Mouse (Mus musculus): ENCODE measurements at regions not wholly inside any gene's neighbourhood (a gene's known extent, or its start where the extent isn't known, plus 50 kb on each side); places are given as distances from the start of the nearest gene placed in this dataset.

- no peak for TF ChIP-seq CTCF (IDR thresholded peaks at IDR 0.05)
- no peak overlapping the region for H3K4me3 ChIP-seq
- H3K27ac ChIP-seq = no peak overlapping the region
- no peak for DNase-seq
- intact Hi-C loops (cut with DNase I) = no loop called here
Measured at GRCm38 (mm10) chr1:142403602-142404001, 1236.9 kb upstream of the B3galt2 start.

DNA sequence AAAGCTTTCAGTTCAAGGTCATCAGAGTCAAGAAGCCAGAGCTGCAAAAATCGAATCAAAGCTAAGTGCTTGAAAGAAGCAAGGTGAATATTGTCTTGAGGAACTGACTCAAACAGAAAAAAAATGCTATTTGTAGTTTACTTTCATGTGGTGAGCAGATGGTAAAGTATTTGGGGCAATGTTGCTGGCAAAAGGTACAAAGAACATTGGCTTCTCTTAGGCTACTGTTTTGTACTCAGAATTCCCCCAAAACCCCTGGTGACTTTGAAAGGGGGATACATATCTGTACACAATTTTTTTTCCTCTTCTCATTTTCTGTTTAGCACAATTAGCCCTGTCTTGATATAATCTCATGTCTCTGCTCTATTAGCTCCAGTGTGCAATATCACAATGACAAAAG lies 1217.8 kb upstream of the B3galt2 start:
- no peak for TF ChIP-seq CTCF (IDR thresholded peaks at IDR 0.05)
- H3K27ac ChIP-seq = no peak overlapping the region
- intact Hi-C loops (cut with DNase I) = no loop called here
- DNase-seq = no peak
- H3K4me3 ChIP-seq = no peak overlapping the region

DNA sequence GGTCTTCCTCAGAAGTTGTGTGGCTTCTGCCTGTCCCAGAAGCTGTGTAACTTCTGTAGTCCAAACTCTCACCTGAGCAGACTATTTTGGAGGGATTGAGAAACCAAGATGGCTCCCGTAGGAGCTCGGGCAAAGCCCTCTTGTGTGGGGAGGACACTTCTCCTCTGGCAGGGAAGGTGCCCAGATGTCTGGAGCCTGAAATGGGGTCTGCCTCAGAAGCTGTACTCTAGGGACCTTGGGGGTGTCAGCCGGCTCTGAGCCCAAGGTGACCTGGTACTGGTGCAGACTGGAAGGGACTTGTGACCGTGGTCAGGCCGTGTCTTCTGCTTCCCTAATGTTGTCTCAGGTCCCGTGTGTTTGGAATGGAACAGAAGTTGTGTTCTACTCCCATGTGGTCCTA lies 1207.2 kb upstream of the B3galt2 start:
- Histone ChIP-seq H3K4me3 (no peak overlapping the region), H3K27ac (no peak overlapping the region)
- DNase-seq = peak; percentile 14
- intact Hi-C loops (cut with DNase I) = no loop called here
- TF ChIP-seq CTCF (IDR thresholded peaks at IDR 0.05) = no peak

- no peak for DNase-seq
- H3K27ac ChIP-seq = no peak overlapping the region
- H3K4me3 ChIP-seq = no peak overlapping the region
- no peak for TF ChIP-seq CTCF (IDR thresholded peaks at IDR 0.05)
- intact Hi-C loops (cut with DNase I) = no loop called here
Measured at GRCm38 (mm10) chr1:142441592-142441991, 1198.9 kb upstream of the B3galt2 start.

DNA sequence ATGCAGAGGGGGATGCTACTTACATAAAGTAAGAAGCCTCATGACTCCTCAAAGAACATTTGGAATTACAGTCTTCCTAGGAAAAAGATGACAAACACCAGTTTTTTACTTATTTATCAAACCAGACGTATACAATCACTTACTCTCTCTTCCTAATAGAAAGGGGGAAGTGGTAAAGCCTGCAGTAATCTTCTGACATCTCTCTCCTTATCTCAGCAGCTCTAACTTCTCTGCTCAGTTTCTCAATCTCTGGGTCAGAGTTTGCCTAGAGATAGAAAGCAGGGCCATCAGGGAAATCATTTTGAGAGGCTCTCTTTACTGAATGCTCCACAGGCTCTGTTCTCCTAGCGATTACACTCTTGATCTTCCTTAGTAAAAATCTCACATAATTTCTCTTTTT lies 1172.2 kb upstream of the B3galt2 start:
- Histone ChIP-seq H3K4me3 (no peak overlapping the region), H3K27ac (no peak overlapping the region)
- intact Hi-C loops (cut with DNase I) = no loop called here
- no peak for DNase-seq
- no peak for TF ChIP-seq CTCF (IDR thresholded peaks at IDR 0.05)

GRCm38 (mm10) chr1:142470114-142470513 lies 1170.3 kb upstream of the B3galt2 start:
- intact Hi-C loops (cut with DNase I) = no loop called here
- no peak overlapping the region for H3K27ac ChIP-seq

More at GRCm38 (mm10) chr1:142470114-142470513, 1170.3 kb upstream of the B3galt2 start:
- DNase-seq = no peak
- no peak overlapping the region for H3K4me3 ChIP-seq
- TF ChIP-seq CTCF (IDR thresholded peaks at IDR 0.05) = no peak

All from gastrocnemius, adult 2 months (tissue).